Mouse (Mus musculus) embryonic facial prominence, embryonic 11.5 days (tissue): ENCODE results near the gene Pate4. TPM values are rescaled to one million over a fixed set of nuclear protein-coding genes. Genes with fewer than 3 reads are reported as not detected.

Source experiments
- ATAC-seq: fragments of 200-750 bp; cut with Nextera tagmentation; replicated peaks from 2 replicates; pipeline ENCODE4 v1.8.0; 2017; ENCODE audit warnings: low read depth; ENCODE audit not compliant: insufficient number of reproducible peaks, low FRiP score, low TSS enrichment
- DNase-seq: peaks from one replicate; pipeline ENCODE4 v3.0.0-alpha.2; 2015; ENCODE audit warnings: low spot score
- H3K27ac ChIP-seq: fragments of 300-500 bp; sonication (generic); replicated peaks from 2 replicates; pipeline ENCODE4 v1.5.1; 2014; ENCODE audit warnings: mild to moderate bottlenecking, low read depth, low read length, control low read depth
- H3K27me3 ChIP-seq: fragments of 300-500 bp; sonication (generic); 2 replicates; pipeline ENCODE4 v1.6.1; 2014; ENCODE audit warnings: mild to moderate bottlenecking, low read length, moderate library complexity, mixed read lengths; ENCODE audit not compliant: control insufficient read depth, insufficient read depth
- H3K36me3 ChIP-seq: fragments of 300-500 bp; sonication (generic); replicated peaks from 2 replicates; pipeline ENCODE4 v1.6.1; 2014; ENCODE audit warnings: low read depth, mild to moderate bottlenecking, low read length, moderate library complexity, mixed read lengths; ENCODE audit not compliant: control insufficient read depth, insufficient read depth
- H3K4me1 ChIP-seq: fragments of 300-500 bp; sonication (generic); 2 replicates; pipeline ENCODE4 v1.6.1; 2014; ENCODE audit warnings: low read length, mixed read lengths; ENCODE audit not compliant: control insufficient read depth, insufficient read depth
- H3K4me2 ChIP-seq: fragments of 300-500 bp; sonication (generic); 2 replicates; pipeline ENCODE4 v1.6.1; 2014; ENCODE audit warnings: low read depth, mild to moderate bottlenecking, control low read depth, low read length, moderate library complexity
- H3K4me3 ChIP-seq: fragments of 300-500 bp; sonication (generic); 2 replicates; pipeline ENCODE4 v1.5.1; 2014; ENCODE audit warnings: low read depth, low read length, control low read depth
- H3K9ac ChIP-seq: fragments of 300-500 bp; sonication (generic); replicated peaks from 2 replicates; pipeline ENCODE4 v1.6.1; 2014; ENCODE audit warnings: mild to moderate bottlenecking, control low read depth, low read length
- H3K9me3 ChIP-seq: fragments of 300-500 bp; sonication (generic); replicated peaks from 2 replicates; pipeline ENCODE4 v1.6.1; 2016; ENCODE audit warnings: mild to moderate bottlenecking, low read length, inconsistent platforms, mixed read lengths; ENCODE audit not compliant: control insufficient read depth
- WGBS: fragments of 180-500 bp; shearing (Covaris S2); extraction: QIAGEN DNeasy Blood & Tissue Kit; methylation state at CpG from one replicate; pipeline ENCODE4 v1.1.7; 2014; 5-methylcytosine and 5-hydroxymethylcytosine counted together
- polyA plus RNA-seq: library from polyadenylated mRNA; unstranded; fragments of >200 nt; fragmentation: Nextera tagmentation; extraction: Ambion mirVana; gene quantifications from 2 replicates; pipeline ENCODE4 v1.2.1, GENCODE M21; 2014

The Pate4 gene
- polyA plus RNA-seq, 1 experiment from 2014 or later = not detected

GRCm38 (mm10) chr9:35574416-35574815, 37.3 kb downstream of the Pate4 start:
- H3K9ac ChIP-seq = no peak overlapping the region
- DNase-seq (no peak), ATAC-seq (no peak)
- no peaks in the 10 kb centered on the region for H3K36me3 ChIP-seq
- H3K4me1 ChIP-seq = no peaks in the 10 kb centered on the region
- no peaks in the 10 kb centered on the region for H3K9me3 ChIP-seq
- 0 out of 2 replicates have a peak, but pooled peaks cover 5% of the 10 kb centered on the region for H3K27me3 ChIP-seq
- 3% methylated on average over 32 of the region's 32 CpGs for WGBS
- peak overlapping the region; percentile 55 for H3K4me2 ChIP-seq
- H3K27ac ChIP-seq = no peak overlapping the region
- peak overlapping the region; percentile 28; the same call in 1 of the 2 replicates for H3K4me3 ChIP-seq

- WGBS = 10% methylated on average over 5 of the region's 5 CpGs
- no peaks in the 10 kb centered on the region for H3K4me1 ChIP-seq
- peak overlapping the region; percentile 75 for H3K4me3 ChIP-seq
- no peaks in the 10 kb centered on the region for H3K9me3 ChIP-seq
- DNase-seq (no peak), ATAC-seq (no peak; the same call in 1 of the 2 replicates)
- H3K27me3 ChIP-seq = 0 out of 2 replicates have a peak, but pooled peaks cover 5% of the 10 kb centered on the region
- H3K36me3 ChIP-seq = no peaks in the 10 kb centered on the region; the same call in none of the 2 replicates
- H3K4me2 ChIP-seq = peak overlapping the region; percentile 77
- peak overlapping the region; percentile 85 for H3K9ac ChIP-seq
- H3K27ac ChIP-seq = no peak overlapping the region
Measured at GRCm38 (mm10) chr9:35570663-35571062, 41.1 kb downstream of the Pate4 start.

- Histone ChIP-seq H3K36me3 (no peaks in the 10 kb centered on the region; the same call in none of the 2 replicates), H3K27me3 (0 out of 2 replicates have a peak, but pooled peaks cover 5% of the 10 kb centered on the region), H3K4me3 (peak within 1 kb of the TSS; percentile 75), H3K9me3 (no peaks in the 10 kb centered on the region), H3K4me2 (peak within 1 kb of the TSS; percentile 77), H3K9ac (peak within 1 kb of the TSS; percentile 85), H3K27ac (peak within 1 kb of the TSS; percentile 77), H3K4me1 (no peaks in the 10 kb centered on the region)
- ATAC-seq (peak; percentile 94), DNase-seq (peak; percentile 99)
- under 1% methylated on average over 86 of the region's 86 CpGs for WGBS
Measured at GRCm38 (mm10) chr9:35569571-35570534, 41.9 kb downstream of the Pate4 start, which contains the start of the genes Pate2 and Hyls1. Pate2 (plus strand) TSS chr9:35570284. Hyls1 (minus strand) TSS chr9:35570398.

DNA sequence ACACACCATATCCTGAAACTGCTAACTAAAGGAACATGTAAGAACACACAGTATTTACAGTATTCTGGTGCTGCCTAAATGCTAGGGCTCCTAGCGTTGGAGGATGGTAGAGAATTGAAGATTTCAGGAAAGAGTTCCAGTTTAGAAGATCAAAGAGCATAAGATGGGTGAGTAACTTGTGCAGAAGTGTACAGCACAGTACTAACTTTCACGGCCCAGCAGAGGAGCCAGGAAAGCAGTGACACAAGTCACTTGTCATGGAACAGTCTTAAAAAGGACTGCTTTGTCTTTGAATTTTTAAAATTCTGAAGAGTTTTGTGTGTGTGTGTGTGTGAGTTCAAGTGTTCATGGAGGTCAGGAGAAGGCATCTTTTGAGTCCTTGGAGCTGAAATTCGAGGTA, 43.7 kb downstream of the Pate4 start:
- ATAC-seq (no peak), DNase-seq (no peak)
- H3K4me2 ChIP-seq = no peak overlapping the region
- WGBS = 87% methylated on average over 3 of the region's 3 CpGs
- H3K27me3 ChIP-seq = no peaks in the 10 kb centered on the region
- H3K9ac ChIP-seq = no peak overlapping the region
- no peak overlapping the region for H3K27ac ChIP-seq
- no peaks in the 10 kb centered on the region for H3K9me3 ChIP-seq
- peaks cover 3% of the 10 kb centered on the region for H3K36me3 ChIP-seq
- no peak overlapping the region for H3K4me3 ChIP-seq
- H3K4me1 ChIP-seq = no peaks in the 10 kb centered on the region

DNA sequence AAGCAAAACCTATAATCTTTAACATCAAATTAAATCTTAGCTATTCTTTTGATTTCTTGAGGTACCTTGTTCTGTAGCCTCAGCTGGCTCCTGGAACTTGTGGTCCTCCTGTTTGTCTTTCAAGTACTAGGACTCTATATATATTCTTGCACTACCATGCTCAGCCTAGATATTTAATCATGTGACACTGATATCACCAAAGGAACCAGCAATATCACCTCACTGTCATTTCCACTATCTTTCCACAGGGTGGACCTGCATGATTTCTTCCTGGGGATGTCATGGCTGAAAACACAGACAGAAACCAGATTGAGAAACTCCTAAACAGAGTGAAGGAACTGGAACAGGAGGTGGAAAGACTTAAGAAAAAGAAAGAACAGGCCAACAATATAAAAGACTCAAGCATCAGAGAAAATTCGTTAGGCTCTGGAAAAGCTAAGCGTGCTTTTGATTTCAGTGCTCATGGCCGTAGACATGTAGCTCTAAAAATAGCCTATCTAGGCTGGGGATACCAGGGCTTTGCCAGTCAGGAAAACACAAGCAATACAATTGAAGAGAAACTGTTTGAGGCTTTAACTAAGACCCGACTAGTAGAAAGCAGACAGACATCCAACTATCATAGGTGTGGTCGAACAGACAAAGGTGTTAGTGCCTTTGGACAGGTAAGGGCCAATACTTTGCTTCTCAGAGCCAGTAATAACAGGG, 47.1 kb downstream of the Pate4 start:
- H3K4me2 ChIP-seq = no peak overlapping the region
- H3K36me3 ChIP-seq = peaks cover 3% of the 10 kb centered on the region
- DNase-seq = no peak
- H3K9me3 ChIP-seq = no peaks in the 10 kb centered on the region
- H3K27ac ChIP-seq = no peak overlapping the region
- 91% methylated on average over 5 of the region's 5 CpGs for WGBS
- H3K4me1 ChIP-seq = no peaks in the 10 kb centered on the region
- ATAC-seq = no peak
- no peak overlapping the region for H3K9ac ChIP-seq
- H3K27me3 ChIP-seq = no peaks in the 10 kb centered on the region
- H3K4me3 ChIP-seq = no peak overlapping the region

DNA sequence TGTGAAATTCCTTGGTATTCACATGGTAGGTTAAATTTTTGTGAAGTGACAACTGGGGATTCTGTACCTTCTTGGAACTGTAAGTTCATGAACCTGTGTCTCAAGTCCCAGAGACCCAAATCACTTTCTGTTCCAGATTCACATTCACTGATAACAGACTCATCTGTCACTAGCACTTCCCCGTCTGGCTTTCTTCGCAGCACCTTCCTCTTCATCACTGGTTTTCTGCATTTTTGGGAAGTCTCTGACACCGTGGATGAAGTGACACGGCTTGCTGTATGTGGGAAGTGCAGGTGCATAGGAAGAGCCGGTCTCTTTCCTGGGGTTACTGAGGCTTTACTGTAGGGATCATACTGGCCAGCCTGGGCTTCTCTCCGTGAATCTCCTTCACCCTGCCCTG, 50.2 kb downstream of the Pate4 start:
- 88% methylated on average over 6 of the region's 6 CpGs for WGBS
- H3K9me3 ChIP-seq = no peaks in the 10 kb centered on the region
- no peak overlapping the region for H3K27ac ChIP-seq
- DNase-seq = no peak
- no peak overlapping the region for H3K9ac ChIP-seq
- ATAC-seq = no peak
- H3K4me3 ChIP-seq = no peak overlapping the region
- H3K4me2 ChIP-seq = no peak overlapping the region
- H3K27me3 ChIP-seq = no peaks in the 10 kb centered on the region
- no peaks in the 10 kb centered on the region; the same call in 1 of the 2 replicates for H3K4me1 ChIP-seq
- peaks cover 3% of the 10 kb centered on the region; the same call in 1 of the 2 replicates for H3K36me3 ChIP-seq

DNA sequence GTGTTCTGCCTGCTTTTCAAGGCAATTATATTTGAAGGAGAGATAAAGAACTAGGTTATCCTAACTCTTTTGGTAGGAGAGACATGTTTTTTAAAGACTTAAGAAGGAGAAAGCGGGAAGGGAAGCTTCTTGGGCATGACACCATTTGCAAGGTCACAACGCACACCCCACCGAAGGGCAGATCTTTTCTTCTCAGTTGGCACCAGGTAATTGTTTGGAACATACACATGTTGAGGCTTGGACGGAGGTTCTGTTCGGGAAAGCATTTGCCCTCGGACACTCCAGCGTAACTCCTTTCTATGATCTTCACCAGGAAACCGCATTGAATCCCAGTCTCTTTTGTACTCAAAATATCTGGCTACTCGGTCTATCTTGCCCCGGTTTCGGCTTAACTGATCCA, 50.7 kb downstream of the Pate4 start:
- no peak for ATAC-seq
- Histone ChIP-seq H3K27me3 (no peaks in the 10 kb centered on the region), H3K36me3 (peaks cover 3% of the 10 kb centered on the region; the same call in 1 of the 2 replicates), H3K4me1 (no peaks in the 10 kb centered on the region; the same call in 1 of the 2 replicates), H3K27ac (no peak overlapping the region), H3K4me3 (no peak overlapping the region), H3K4me2 (no peak overlapping the region), H3K9me3 (no peaks in the 10 kb centered on the region), H3K9ac (no peak overlapping the region)
- no peak for DNase-seq
- WGBS = 95% methylated on average over 11 of the region's 11 CpGs
